Mouse (Mus musculus) erythroblast, embryonic 14.5 days (primary cell): ENCODE results near the gene Cldn3.

Experiments used
- GATA1 ChIP-seq: IDR thresholded peaks from 2 replicates; pipeline ENCODE4 v1.6.1; 2012; ENCODE audit warnings: low read length, inconsistent platforms, mixed read lengths
- TAL1 ChIP-seq: IDR thresholded peaks from 3 replicates; pipeline ENCODE4 v1.6.1; 2012; ENCODE audit warnings: low read length, inconsistent platforms, mixed read lengths

DNA sequence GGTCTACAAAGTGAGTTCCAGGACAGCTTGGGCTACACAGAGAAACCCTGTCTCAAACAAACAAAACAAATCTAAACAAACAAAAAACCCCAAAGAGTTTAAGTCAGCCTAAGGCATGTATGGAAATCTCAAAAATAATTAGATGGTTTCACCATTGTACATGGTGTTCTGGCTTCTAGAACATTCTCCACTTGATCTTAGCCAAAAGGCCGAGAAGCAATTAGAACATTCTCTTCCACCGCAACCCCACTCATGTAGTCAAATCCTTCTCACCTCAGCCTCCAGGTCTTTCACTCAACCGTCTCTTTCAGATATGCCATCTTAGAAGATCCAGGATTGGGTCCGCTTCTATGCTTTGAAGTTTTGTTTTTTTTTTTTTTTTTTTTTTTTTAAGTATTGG is 13.8 kb downstream of the Cldn3 start:
- no peak for TF ChIP-seq GATA1
- 0 out of 3 replicates have a peak, but pooled peaks have one; percentile 6 for TF ChIP-seq TAL1
